Mouse (Mus musculus) intestine, embryonic 16.5 days (tissue): ENCODE results near the gene Tmem238l. TPM values are rescaled to one million over a fixed set of nuclear protein-coding genes. Genes with fewer than 3 reads are reported as not detected.
A peak's percentile ranks its signal among the peaks of the same experiment; 100 is the strongest.

Source experiments
- ATAC-seq: fragments of 200-750 bp; cut with Nextera tagmentation; 2 replicates; pipeline ENCODE4 v1.8.0; 2017; ENCODE audit warnings: moderate TSS enrichment, moderate library complexity
- H3K27ac ChIP-seq: fragments of 300-500 bp; sonication (generic); 2 replicates; pipeline ENCODE4 v1.5.1; 2014; ENCODE audit warnings: mild to moderate bottlenecking, low read length
- H3K27me3 ChIP-seq: fragments of 300-500 bp; sonication (generic); replicated peaks from 2 replicates; pipeline ENCODE4 v1.6.1; 2014; ENCODE audit warnings: low read length, control low read depth, mixed read lengths; ENCODE audit not compliant: control insufficient read depth, insufficient read depth
- H3K36me3 ChIP-seq: fragments of 300-500 bp; sonication (generic); 2 replicates; pipeline ENCODE4 v1.6.1; 2014; ENCODE audit warnings: low read length, control low read depth; ENCODE audit not compliant: control insufficient read depth, insufficient read depth
- H3K4me1 ChIP-seq: fragments of 300-500 bp; sonication (generic); 2 replicates; pipeline ENCODE4 v1.6.1; 2014; ENCODE audit warnings: low read length, control low read depth, mixed read lengths; ENCODE audit not compliant: control insufficient read depth, insufficient read depth
- H3K4me2 ChIP-seq: fragments of 300-500 bp; sonication (generic); 2 replicates; pipeline ENCODE4 v1.6.1; 2014; ENCODE audit warnings: low read depth, low read length, control low read depth
- H3K4me3 ChIP-seq: fragments of 300-500 bp; sonication (generic); 2 replicates; pipeline ENCODE4 v1.5.1; 2014; ENCODE audit warnings: mild to moderate bottlenecking, low read length
- H3K9ac ChIP-seq: fragments of 300-500 bp; sonication (generic); 2 replicates; pipeline ENCODE4 v1.6.1; 2014; ENCODE audit warnings: low read depth, low read length
- H3K9me3 ChIP-seq: fragments of 300-500 bp; sonication (generic); 2 replicates; pipeline ENCODE4 v1.6.1; 2016; ENCODE audit warnings: low read length, control low read depth; ENCODE audit not compliant: control insufficient read depth
- WGBS: fragments of 180-500 bp; shearing (Covaris S2); extraction: QIAGEN DNeasy Blood & Tissue Kit; methylation state at CpG from one replicate; pipeline ENCODE4 v1.1.7; 2014; 5-methylcytosine and 5-hydroxymethylcytosine counted together
- polyA plus RNA-seq: library from polyadenylated mRNA; unstranded; fragments of >200 nt; fragmentation: Nextera tagmentation; extraction: Ambion mirVana; gene quantifications from 2 replicates; pipeline ENCODE4 v1.2.1, GENCODE M21; 2015

Gene Tmem238l
- polyA plus RNA-seq, 1 experiment from 2014 or later, result 2.2 TPM

GRCm38 (mm10) chr11:67010430-67010829 is 54.0 kb downstream of the Tmem238l start:
- Histone ChIP-seq H3K9ac (no peak overlapping the region), H3K4me1 (peaks cover 6% of the 10 kb centered on the region; the same call in 1 of the 2 replicates), H3K4me3 (no peak overlapping the region), H3K27ac (0 out of 2 replicates have a peak overlapping the region, but pooled peaks have one; percentile 11), H3K9me3 (no peaks in the 10 kb centered on the region), H3K36me3 (no peaks in the 10 kb centered on the region), H3K27me3 (no peaks in the 10 kb centered on the region), H3K4me2 (no peak overlapping the region)
- ATAC-seq, result peak; percentile 67
- WGBS, result 6% methylated on average over 8 of the region's 8 CpGs

GRCm38 (mm10) chr11:67011635-67012034 is 55.2 kb downstream of the Tmem238l start:
- 50% methylated on average over 4 of the region's 4 CpGs for WGBS

More at GRCm38 (mm10) chr11:67011635-67012034, 55.2 kb downstream of the Tmem238l start:
- Histone ChIP-seq H3K9me3 (no peaks in the 10 kb centered on the region), H3K4me1 (peaks cover 6% of the 10 kb centered on the region; the same call in 1 of the 2 replicates), H3K27me3 (no peaks in the 10 kb centered on the region), H3K36me3 (no peaks in the 10 kb centered on the region), H3K4me2 (no peak overlapping the region), H3K9ac (no peak overlapping the region), H3K27ac (no peak overlapping the region), H3K4me3 (no peak overlapping the region)
- no peak for ATAC-seq

Other genes starting within 250 kb of the Tmem238l start
- gene Pirt, start 44.7 kb upstream of the Tmem238l start, polyA plus RNA-seq, result 6.7 and 6.8 TPM in 2 replicates
- 3.4 and 4.6 TPM in 2 replicates for gene Tmem220, start 68.5 kb downstream of the Tmem238l start, polyA plus RNA-seq
- 20.8 and 22.1 TPM in 2 replicates for gene Adprm, start 96.0 kb downstream of the Tmem238l start, polyA plus RNA-seq
- gene Sco1, start 96.0 kb downstream of the Tmem238l start, polyA plus RNA-seq, result 17.7 and 18.6 TPM in 2 replicates
- 0.50 and 1.1 TPM in 2 replicates for gene Myh3, start 121.7 kb downstream of the Tmem238l start, polyA plus RNA-seq
- 0.02 TPM in 2 replicates for gene Myh2, start 214.4 kb downstream of the Tmem238l start, polyA plus RNA-seq
- 0.04 TPM in 1 of 2 replicates, not detected in the other for gene Myh1, start 243.4 kb downstream of the Tmem238l start, polyA plus RNA-seq